Mouse (Mus musculus): ENCODE measurements around the gene Ccdc85b.
"Not testable (repeated sequence)": the region's sequence is repeated elsewhere in the genome, so short reads cannot be mapped to it uniquely, and the experiment has no call there.

Ccdc85b gene

DNA sequence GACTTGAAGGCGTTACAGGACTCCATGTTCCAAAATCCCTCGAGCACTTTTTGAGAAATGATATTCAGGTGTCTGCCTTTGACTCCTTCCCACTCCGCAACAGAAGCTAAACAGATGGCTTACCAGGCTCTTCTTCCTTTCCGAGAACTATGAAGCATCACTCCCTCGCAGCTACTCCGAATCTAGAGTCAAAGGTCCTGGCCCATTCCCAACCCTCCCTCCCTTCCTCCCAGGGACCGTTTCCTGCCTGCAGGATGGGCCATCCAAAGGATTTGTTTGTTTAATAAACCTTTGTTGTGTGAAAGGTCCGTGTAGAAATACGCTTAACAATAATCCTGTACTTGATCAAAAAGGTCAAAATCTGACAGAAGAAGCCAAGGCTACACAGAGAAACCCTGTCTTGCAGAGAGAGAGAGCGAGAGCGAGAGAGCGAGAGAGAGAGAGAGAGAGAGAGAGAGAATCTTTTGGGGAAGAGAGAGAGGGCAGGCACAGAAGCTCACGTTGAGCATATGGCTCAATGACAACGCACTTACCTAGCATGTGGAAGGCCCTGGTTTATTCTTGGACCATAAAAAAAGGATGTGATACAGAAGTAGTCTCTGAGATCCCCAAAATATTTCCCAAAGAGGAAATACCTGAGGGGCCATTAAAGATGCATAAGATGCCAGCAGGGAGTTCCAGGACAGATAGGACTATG is at the start of gene Ccdc85b:
TSS of gene Ccdc85b (minus strand) at position 149 of the 697 bp plus-strand sequence.
- DNase-seq (ENCODE audit: low read depth), result no peak

DNA sequence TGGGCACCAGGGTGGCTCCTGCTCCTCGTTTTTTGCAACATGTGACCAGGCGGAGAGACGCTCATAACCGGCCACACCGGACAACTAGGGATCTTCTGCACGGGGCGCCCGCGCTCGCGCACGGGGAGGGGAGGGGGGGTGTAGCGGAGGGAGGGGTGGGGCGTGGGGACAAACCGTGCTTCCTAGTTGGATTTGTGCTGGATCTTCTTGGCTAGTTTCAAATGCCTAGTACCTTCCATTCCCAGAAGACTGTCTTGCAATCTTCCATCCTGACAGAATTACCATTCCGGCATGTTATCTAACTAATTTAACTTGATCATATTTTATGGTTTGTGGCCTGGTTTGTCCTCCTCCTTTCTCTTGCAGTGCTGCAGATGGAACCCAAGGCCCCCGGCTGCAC is 46.0 kb upstream of the Ccdc85b start, which contains the start of gene 1700020D05Rik:
TSS of gene 1700020D05Rik (minus strand) at position 101 of the 400 bp plus-strand sequence.
- DNase-seq (ENCODE audit: low read depth), result no peak

DNA sequence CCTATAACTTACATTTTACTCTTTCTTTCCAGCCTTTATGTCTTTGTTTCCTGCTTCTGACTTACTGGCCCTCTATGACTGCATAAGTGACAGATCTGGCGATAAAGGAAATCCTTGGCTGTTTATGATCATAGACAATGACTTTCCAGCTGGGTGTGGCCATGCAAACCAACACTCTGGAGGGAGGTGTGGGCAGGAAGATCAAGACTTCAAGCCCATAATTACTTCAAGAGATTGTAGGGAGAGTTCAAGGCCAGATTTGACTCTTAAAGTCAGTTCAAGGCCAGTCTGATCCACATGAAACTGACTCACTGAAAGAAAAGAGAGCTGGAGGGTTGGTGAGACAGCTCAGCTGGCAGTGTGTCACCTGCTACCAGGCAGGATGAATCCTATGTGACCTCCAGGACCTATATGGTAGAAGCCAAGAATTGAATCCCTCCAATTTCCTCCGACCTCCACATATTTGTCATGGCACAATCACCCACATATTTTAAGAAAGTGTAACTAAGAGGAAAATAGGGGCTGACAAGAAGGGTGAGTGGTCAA is 42.7 kb upstream of the Ccdc85b start:
- no peak for DNase-seq (ENCODE audit: low read depth)

DNA sequence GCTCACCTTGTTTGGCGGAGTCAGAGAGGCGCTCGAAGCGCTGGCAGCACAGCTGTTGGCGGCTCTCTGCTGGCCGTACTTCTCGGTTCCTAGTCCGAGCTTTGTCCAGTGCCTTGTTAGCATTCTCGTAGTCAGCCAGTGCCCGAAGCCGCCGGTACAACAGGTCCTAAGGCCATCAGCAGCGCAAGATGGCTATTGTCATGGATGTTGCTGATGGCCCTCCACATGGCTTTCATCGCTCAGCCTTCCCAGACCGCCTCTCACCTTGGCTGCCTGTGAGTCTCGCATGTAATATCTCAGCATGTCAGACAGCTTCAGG is 38.3 kb upstream of the Ccdc85b start:
- no peak for DNase-seq (ENCODE audit: low read depth)

DNA sequence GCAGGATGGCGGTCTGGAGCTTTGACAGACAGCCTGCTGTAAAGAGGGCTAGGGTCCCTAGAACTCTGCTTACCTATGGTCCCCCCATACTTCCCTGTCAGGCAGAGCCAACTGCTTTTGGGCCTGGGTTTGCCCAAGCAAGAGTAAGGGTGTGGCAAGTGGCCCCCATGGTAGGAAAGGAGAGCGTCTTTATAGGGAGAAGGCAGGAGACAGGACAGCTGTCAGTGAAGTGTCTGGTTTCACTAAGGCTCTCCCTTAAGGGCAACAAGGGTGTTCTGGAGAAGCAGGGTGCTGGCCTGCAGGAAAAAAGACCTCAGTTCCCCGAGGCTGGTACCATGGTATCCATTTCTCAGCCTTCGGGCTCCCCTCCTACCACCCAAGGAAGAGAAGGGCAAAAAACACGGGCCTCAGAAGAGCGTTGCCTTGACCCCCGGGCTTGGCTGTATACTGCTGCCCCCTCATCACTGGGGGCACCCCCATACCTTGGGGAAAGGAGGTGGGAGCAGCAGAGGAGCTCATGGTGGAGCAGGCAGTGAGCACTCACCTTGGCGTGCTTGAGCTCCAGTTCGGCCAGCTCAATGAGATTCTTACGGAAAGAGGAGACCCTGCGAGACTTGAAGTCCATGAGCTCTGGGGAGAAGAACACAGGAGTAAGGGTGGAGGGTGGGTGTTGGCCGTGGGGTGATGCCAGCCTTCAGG is 37.8 kb upstream of the Ccdc85b start:
- DNase-seq (ENCODE audit: low read depth), result no peak

DNA sequence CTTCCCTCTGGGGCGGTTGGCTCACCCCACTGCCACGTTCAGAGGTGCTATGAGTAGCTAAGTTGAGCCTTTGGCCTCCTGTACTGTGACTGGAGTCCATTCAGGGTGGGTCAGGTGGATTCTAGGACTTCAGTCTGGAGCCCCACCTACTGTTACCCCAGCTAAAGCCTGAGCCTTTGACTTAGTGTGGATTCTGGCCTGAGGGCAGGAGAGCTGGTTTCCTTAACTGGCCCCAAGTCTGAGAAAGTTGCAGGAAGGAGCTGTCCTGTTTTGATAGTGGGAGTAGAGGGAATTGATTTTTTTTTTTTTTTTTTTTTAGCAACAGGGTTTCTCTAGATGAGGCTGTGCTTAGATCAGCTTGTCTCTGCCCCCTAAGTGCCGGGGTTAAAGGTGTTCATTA is 36.6 kb upstream of the Ccdc85b start:
- no peak for DNase-seq (ENCODE audit: low read depth)

DNA sequence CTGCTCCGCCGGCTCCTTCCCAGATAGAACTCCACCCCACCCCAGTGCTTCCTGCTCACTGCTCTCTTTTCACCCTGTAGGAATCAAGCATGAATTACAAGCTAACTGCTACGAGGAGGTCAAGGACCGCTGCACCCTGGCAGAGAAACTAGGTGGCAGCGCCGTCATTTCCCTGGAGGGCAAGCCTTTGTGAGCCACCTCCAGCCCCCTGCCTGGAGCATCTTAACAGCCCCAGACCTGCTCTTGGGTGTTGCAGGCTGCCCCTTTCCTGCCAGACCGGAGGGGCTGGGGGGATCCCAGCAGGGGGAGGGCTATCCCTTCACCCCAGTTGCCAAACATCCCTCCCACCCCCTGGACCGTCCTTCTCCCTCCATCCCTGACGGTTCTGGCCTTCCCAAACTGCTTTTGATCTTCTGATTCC is 35.6 kb upstream of the Ccdc85b start:
- DNase-seq (ENCODE audit: low read depth), result not testable (repeated sequence)

DNA sequence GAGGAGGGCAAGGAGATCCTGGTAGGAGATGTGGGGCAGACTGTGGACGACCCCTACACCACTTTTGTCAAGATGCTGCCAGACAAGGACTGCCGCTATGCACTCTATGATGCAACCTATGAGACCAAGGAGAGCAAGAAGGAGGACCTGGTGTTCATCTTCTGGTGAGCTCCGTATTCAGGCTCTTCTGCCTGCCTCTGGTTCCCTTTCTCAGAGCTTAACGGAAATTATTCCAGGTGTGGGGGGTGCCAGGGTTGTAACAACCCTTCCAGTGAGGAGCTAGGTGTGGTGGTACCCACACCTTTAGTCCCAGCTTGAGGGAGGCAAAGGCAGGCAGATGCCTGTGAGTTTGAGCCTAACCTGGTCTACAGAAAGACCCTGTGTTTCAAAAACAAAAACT is 34.9 kb upstream of the Ccdc85b start:
- no peak for DNase-seq (ENCODE audit: low read depth)

DNA sequence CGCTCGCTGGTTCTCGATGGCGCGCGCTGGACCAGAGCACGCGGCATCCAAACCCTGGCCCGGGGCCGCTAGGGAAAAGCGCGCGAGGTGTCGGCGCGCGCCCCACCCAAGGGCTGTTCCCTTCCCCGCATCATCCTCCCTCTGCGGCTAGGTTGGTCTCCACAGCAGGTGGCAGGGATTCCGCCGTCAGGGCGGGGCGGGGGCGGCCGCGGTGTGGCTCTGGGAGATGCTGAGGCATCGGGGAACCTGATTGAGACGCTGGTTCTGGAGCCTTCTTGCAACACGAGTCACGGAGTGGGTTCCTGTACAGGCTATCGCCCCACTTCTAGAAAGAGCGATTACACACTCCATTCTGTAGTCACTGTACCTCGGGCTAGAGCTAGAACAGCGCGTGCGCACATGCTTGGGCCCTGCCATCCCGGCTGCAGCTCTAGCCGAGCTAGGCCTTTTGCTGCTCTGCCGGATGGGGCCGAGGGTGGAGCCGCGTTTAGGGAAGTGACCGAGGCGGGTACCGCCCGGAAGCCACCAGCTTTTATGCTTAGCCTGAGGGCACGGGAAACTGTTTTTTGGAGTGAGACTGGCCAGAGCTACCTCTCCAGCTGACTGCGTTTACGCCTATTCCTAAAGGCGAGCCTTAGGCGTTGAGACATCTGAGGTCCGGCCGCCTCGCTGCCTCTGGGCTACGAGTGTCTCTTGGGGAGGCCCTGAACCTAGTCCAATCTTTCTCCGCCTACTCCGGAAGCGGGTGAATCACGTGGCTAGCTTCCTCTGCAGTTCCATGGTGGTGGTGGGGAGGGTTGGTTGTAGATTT is 33.4 kb upstream of the Ccdc85b start:
- DNase-seq (ENCODE audit: low read depth), result peak; percentile 96

DNA sequence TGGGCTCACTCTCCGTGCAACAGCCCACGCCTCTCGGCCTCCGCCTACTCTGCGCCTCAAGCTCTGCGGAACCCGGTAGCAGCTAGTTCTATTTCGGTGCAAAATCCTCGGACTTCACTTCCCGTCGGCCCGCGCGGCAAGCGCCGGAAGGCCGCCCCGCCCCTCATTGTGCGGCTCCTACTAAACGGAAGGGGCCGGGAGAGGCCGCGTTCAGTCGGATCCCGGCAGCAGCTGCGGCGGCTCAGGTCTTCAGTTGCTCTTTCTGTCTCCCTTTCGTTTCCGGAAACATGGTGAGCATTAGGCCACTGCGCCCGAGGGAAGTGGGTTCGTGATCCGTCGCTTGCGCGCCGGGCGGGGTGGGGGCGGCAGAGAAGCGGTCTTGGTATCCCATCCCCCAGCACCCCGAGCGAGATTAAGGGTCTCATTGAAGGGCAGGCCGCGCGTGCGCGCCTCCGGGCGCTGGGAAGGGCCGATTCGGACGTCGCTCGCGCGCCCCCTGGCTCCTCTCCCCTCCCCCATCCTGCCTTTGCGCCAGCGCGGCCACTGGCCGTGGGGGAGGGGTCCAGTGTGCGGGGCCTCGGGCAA is 32.7 kb upstream of the Ccdc85b start, which contains the start of gene Cfl1:
TSS of gene Cfl1 (plus strand) at position 143 of the 585 bp plus-strand sequence.
- DNase-seq (ENCODE audit: low read depth), result peak; percentile 97

DNA sequence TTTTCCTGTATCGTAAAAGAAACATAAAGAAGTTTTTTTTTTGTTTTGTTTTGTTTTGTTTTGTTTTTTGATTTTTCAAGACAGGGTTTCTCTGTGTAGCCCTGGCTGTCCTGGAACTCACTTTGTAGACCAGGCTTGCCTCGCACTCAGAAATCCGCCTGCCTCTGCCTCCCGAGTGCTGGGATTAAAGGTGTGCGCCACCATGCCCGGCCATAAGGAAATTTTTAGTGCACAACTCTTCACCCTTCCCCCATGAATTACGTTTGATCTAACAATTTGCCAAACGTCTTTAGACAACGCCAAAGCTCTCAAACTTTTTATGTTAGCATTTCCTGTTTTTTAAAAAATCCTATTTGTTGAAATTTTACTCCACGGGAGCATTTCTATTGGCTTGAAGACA is 32.0 kb upstream of the Ccdc85b start:
- not testable (repeated sequence) for DNase-seq (ENCODE audit: low read depth)

DNA sequence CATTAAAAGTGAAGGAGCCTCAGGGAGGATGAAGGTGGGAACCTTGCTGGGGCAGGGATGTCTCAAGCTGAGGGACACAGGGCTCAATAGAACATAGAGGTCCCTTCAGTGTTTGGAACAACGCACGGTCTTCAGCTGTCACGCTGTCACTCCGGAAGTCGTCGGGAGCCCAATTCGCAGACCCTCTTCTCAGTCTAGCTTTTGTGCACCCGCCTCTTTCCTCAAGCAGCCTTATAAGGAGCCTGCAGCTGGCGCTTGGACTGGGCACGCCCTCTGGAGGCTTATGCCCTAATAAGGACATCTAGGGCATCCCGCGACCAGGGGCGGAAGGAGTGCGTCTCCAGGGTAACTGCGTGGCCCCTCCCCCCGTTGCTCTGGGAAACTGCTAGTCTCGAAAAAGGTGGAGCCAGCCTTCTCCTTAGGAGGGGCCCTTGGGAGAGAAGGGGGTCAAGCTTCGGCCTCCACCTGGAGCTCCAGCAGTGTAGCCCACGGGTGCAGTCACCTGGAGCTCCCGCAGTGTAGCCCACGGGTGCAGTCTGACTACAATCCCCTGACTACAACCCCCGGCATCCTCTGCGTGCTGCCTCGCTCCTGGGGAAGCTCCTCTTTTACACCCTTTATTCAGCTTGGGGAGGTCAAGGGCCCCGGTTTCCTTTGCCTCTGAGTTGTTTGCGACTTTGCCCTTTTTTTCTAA is 31.3 kb upstream of the Ccdc85b start:
- DNase-seq (ENCODE audit: low read depth), result peak; percentile 99

DNA sequence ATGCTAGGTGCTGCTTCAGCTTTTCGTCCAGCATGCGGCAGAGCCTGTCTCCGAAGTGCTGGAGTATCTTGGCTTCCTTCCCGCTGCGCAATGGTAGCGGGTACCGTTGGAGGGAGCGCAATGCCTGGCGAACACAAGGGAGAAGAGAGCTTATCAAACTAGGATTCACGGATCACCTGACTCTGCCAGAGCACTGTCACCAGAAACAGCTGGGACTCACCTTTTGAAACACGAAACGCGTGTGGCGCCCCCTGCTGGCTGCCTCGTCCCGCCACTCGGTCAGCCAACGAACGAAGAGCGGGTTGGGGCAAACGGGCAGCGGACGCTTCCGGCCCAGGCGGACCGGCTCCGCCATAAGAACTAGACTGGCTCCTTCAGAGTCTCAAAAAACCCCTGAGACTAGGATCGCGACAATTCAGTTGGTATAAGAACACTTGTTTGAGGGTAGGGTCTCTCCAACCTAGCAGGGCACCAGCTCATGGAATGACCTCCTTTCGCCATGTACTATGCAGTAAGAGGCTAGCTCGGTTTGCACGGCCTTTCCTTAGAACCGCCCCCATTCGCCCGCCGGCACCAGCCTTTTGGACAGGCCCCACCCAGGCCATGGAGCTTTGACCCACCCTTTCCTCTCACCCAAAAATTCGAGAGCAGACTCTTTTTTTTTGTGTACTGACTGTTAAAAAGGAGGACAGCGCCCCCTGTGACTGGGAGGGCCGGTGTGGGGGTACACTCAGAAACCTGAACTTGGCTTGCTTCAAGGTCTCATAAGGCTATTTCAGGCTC is 30.3 kb upstream of the Ccdc85b start, which contains the start of gene Mus81:
TSS of gene Mus81 (minus strand) at position 635 of the 783 bp plus-strand sequence.
- DNase-seq (ENCODE audit: low read depth), result peak; percentile 99

DNA sequence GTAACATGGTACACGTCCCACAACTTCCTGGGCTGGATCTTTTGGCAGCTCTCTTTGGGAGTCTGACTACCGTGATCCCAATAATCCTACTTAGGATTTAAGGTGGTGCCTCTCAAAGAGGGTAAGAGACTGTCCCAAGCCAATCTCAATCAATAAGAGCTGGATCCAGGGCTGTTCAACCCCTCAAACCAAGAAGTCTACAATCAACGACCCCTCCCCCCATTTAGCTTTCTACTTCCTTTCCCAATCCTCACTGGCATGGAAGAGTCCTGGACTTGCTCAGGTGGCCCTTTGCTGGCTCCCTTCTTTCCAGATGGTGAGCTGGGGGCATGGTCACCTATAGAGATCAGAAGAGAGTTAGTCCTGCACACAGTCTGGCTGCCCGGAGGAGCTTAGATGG is 29.1 kb upstream of the Ccdc85b start:
- DNase-seq (ENCODE audit: low read depth), result no peak

DNA sequence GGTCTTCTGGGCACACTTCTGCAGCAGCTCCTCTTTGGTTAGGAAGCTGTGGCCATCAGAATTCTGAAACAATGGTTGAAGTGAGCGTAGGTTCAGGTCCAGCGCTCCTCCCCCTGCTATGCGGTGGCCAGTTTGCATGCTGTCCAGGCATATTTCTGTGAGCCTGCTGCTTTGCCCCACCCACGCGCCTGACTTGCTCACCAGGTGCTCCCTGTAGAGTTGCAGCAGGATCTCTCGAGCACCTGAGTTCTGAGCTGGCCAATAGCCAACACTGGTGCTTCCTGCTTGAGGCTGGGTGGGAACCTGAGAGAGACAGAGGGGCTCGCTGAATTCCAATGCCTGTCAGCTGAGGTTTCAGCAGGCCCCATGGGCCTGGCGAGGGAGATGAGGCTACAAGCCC is 28.6 kb upstream of the Ccdc85b start:
- DNase-seq (ENCODE audit: low read depth), result no peak

DNA sequence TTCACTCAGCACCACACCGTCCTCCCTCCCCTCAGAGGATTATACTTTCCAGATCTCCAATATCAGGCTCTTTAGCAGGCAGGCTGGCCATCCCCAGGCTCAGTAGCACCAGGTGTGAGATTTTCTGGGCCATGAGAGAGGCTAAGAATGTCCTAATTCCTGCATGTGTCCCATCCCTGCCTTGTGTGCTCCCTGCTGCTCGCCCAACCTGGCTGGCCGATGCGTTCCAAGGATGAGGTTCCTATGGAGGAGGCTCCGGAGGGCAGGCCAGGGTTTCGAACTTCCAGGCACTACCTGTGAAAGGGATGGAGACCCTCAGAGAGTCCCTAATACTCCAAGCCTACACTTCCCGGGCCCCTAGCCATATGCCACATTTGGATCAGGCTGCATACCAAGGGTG is 28.1 kb upstream of the Ccdc85b start:
- no peak for DNase-seq (ENCODE audit: low read depth)

DNA sequence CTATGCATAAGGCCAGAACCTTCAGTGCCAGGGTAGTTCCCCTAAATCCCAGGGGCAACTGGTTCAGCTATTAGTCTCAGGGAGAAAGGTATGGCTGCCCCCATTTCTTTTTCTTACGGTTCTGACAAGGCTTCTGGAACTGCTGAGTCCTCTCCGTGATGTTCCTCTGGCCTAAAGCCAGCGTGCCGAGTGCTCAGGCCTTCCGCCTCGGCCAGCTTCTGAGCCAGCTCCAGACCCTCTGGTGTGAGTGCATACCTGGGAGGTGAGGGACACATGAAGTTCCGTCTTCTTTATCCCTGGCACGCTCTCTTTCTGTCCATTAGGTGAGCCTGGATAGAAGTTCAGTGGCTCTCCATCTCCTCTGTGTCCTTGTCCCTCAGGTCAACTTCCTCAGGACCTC is 27.7 kb upstream of the Ccdc85b start:
- no peak for DNase-seq (ENCODE audit: low read depth)

DNA sequence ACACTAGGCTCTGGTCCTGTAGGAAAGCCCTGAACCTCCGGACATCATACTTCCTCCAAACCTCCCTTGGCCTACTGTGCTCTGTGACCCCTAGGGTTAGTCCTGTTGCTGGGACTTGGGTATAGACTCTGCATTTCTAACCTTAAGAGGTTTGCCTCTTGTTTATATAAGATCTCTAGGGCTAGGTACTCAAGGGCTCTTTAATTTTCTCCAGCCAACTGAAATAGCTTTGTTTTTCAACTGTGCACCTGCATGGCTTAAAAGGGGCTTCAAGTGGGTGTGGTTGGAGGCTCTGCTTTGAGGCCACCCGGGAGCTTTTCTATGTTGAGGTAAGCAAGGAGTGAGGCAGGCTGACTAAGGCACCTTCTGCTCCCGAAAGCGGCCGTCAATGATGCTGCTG is 26.8 kb upstream of the Ccdc85b start:
- DNase-seq (ENCODE audit: low read depth), result no peak

DNA sequence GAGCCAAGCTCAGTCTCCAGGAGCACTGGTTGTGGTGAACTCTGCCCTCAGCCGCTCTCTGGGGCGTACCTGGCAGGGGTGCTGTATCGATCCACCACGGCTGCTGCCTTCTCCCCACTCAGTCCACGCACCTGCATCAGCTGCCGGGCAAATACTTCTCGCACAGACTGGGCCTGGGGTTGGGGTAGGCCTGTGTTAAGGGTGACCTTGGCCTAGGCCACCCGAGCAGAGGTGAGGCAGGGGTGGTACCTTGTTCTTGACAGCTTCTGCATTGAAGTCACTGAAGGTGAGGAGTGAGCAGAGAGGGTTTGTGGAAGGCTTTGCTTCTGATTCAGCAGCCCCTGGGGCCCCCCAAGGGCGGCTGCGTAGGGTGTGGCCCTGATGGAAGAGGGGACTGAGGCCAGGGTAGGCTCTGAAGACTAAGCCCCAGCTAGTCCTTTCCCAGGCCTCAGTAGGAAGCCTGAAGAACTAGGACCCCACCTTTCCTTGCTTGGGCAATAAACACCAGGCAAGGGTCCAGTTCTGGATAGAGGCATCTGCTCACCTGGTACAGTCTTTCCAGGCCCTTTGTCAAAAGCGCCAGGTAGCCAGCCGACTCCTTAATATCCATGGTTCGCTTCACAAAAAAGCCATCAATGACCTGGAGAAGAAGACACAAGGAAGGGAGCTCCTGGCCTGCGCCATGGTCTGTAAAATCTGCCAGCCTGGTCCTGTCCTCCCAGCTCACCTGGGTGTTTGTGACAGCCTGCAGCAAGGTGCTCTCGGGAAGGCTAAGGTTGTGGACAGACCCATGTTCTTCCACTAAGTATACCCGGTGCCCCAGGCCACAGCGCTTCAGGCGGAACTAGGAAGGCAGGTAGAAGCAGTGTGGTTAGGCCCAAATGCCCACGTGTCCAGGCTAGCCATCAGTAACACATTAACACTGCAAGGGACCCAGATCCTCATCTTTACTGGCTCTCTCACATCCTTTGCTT is 26.0 kb upstream of the Ccdc85b start:
- DNase-seq (ENCODE audit: low read depth), result no peak

All from induced T-regulatory cell, adult 2 months (primary cell).